Mouse (Mus musculus): ENCODE measurements around the gene Taldo1. TPM values are rescaled to one million over a fixed set of nuclear protein-coding genes. Genes with fewer than 3 reads are reported as not detected.
"Not testable (repeated sequence)": the region's sequence is repeated elsewhere in the genome, so short reads cannot be mapped to it uniquely, and the experiment has no call there.

Taldo1 gene
- total RNA-seq, 2 experiments from 2014 or later: 108 to 354 TPM

GRCm38 (mm10) chr7:141381068-141381835 is 10.7 kb upstream of the Taldo1 start:
- ATAC-seq (replicated peaks; ENCODE audit: low FRiP score, poor library complexity, severe bottlenecking): no peak

GRCm38 (mm10) chr7:141387807-141388486 is 4.1 kb upstream of the Taldo1 start:
- peak; percentile 36; the same call in 1 of the 2 replicates for ATAC-seq (replicated peaks; ENCODE audit: low FRiP score, poor library complexity, severe bottlenecking)

DNA sequence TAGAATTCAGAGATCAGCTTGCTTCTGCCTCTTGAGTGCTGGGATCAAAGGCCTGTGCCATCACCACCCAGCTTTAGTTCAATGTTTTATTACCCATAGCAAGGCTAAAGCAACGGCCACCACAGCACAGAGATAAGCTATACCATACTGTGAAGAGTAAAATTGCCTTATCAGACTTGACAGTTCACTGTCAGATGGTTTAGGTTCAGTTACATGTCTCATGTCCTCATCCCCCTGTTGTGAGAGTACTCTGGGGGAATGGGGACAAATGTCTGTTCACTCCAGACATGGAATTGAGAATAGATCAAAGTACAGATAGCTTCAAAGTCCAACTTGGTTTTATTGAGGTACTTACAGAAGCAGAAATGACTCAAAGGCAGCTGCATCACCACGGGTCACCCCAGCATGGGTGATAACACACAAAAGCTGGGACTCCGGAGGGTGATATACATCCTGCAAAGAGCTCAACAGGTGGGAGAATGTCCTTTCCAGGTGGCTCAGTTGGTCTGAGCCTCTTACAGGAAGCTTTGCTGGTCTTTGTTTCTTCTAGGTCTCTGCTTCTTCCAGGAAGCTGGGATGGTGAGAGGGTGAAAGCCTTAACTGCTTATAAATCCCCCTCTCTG is 3.4 kb upstream of the Taldo1 start:
- no peak for ATAC-seq (replicated peaks; ENCODE audit: low FRiP score, poor library complexity, severe bottlenecking)

DNA sequence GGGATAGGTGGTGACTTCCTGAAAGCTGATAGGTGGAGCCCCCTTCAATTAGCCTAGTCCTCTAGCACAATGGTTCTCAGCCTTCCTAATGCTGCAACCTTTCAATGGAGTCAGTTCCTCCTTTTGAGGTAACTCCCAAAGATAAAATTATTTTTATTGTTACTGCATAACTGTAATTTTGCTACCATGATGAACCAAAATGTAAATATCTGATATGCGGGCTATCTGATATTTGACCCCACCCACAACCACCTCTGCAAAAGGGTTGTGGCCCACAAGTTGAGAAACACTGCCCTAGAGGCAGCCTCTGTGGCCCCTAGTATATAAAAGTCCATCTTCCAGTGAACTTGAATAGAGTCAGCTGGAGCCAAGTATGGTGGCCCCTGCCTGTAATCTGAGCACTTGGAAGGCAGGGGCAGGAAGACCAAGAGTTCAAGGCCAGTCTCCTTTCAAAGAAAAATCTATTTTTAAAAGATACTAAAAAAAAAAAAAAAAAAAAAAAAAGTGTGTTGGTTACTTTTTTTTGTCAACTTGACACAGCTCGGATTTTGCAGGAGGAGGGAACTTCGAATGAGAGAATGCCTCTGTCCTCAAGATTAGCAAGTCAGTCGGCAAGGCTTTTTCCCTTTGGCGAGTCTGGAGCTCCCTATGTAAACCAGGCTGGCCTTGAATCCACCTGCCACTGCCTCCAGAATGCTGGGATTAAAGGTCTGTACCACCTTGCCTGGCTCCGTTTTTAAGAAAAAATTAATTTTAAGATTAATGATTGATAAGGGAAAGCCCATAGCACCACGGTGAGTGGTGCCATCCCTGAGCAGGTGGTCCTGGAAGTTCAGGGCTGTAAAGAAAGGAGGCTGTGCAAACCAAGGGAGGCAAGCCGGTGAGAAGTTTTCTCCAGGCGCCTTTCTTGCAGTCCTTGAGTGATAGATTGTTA is 1.4 kb upstream of the Taldo1 start:
- no peak for ATAC-seq (replicated peaks; ENCODE audit: low FRiP score, poor library complexity, severe bottlenecking)

- ATAC-seq (replicated peaks; ENCODE audit: low FRiP score, poor library complexity, severe bottlenecking): peak; percentile 60
Measured at GRCm38 (mm10) chr7:141392552-141393222, 688 bp downstream of the Taldo1 start.

DNA sequence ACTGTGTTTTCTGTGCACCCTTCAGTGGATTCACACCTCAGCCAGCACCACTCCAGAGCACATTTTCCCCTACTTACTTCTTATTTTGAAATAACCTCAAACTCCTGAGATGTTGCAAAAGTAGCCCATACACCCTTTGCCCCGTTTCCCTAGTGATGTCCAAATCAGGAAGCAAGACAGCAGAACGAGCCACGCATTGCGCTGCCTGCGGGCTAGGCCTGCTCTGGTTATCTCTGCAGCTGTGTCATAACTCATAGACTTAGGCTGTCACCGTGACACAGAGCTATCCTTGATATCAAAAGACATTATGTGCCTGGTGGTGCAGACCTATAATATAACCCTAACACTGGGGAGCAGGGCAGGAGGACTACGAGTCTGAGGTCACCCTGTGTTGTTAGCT is 2.2 kb downstream of the Taldo1 start:
- 0 out of 2 replicates have a peak, but pooled peaks have one; percentile 15 for ATAC-seq (replicated peaks; ENCODE audit: low FRiP score, poor library complexity, severe bottlenecking)

DNA sequence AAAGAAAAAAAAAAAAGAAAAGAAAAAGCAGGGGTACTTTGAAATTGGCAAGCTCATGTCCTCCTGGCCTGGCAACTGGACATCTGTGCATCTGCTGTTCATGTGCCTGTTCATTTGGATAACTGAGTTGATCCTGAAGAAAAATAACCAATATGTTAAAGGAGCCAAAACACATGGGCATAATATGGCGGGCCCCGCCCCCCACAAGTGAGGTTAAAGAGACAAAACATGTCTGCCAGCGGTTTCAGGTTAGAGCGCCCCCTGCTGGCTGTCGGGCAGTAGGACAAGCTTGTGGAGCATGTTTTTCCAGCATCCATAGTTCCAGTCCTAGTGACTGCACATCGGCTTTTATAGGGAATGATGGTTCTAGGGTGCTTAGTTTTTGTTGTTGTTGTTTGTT is 2.8 kb downstream of the Taldo1 start:
- ATAC-seq (replicated peaks; ENCODE audit: low FRiP score, poor library complexity, severe bottlenecking): 0 out of 2 replicates have a peak, but pooled peaks have one; percentile 21

- no peak for ATAC-seq (replicated peaks; ENCODE audit: low FRiP score, poor library complexity, severe bottlenecking)
Measured at GRCm38 (mm10) chr7:141395348-141395747, 3.3 kb downstream of the Taldo1 start.

DNA sequence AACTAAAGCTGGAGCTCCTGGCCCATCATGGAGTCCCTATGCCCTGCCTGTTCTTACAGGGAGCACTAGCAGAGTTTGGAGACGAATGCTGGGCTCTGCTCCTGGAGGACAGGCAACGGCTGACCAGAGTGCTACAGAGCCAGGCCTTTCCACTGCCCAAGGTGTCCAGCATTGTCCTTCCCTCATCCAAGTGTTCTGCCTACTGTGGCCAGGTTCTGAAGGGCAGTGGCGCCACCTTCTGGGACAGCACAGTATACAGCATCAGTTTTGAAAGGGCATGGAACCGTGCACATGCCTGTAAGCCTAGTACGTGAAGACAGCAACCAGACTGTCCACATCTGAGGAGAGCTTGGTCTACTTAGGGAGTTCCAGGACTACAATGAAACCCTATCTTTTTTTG is 11.3 kb downstream of the Taldo1 start:
- ATAC-seq (replicated peaks; ENCODE audit: low FRiP score, poor library complexity, severe bottlenecking): peak; percentile 85

GRCm38 (mm10) chr7:141405466-141405865 is 13.5 kb downstream of the Taldo1 start:
- no peak for ATAC-seq (replicated peaks; ENCODE audit: low FRiP score, poor library complexity, severe bottlenecking)

- ATAC-seq (replicated peaks; ENCODE audit: low FRiP score, poor library complexity, severe bottlenecking): not testable (repeated sequence)
Measured at GRCm38 (mm10) chr7:141407670-141408069, 15.7 kb downstream of the Taldo1 start.

DNA sequence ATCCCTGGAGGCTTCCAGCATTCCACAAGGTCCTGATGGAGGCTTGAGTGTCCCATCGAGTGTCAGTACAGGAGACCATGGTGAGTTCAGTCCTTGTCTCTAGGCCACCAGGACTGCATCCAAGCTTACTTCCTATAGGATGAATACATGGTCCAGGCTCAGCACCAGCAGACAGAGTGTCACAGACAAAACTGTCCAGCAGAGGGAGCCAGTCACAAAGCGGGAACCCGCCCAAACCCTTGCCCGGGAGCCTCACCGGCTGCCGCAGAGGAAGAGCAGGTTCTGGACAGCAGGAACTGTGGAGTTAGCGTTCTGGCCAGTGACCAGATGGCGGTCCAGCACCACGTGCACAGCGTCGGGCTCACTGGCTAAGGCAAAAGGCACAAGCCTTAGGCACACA is 16.8 kb downstream of the Taldo1 start:
- ATAC-seq (replicated peaks; ENCODE audit: low FRiP score, poor library complexity, severe bottlenecking): peak; percentile 85

DNA sequence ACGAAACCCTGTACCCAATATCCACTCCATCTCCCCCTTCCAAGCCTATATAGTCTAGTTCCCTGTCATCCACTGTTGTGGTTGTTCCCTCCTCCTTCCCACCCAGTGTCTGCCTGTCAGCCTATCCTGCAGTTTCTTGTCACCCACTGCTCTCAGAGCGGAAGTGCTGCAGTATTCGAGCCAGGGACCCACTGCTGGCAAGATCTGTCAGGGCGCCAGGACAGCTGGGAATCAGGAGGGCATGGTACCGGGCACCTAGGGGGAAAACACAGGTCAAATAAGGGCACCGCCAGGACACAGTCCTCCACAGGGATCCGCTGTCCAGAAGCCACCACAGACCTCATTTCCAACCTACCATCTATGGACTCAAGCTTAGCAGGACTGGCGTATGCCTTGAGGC is 18.6 kb downstream of the Taldo1 start:
- no peak for ATAC-seq (replicated peaks; ENCODE audit: low FRiP score, poor library complexity, severe bottlenecking)

- ATAC-seq (replicated peaks; ENCODE audit: low FRiP score, poor library complexity, severe bottlenecking): no peak
Measured at GRCm38 (mm10) chr7:141411667-141412066, 19.7 kb downstream of the Taldo1 start.

- peak; percentile 20 for ATAC-seq (replicated peaks; ENCODE audit: low FRiP score, poor library complexity, severe bottlenecking)
Measured at GRCm38 (mm10) chr7:141413331-141413730, 21.3 kb downstream of the Taldo1 start.

- peak; percentile 85 for ATAC-seq (replicated peaks; ENCODE audit: low FRiP score, poor library complexity, severe bottlenecking)
Measured at GRCm38 (mm10) chr7:141413809-141414584, 22.0 kb downstream of the Taldo1 start, which contains the start of gene Gatd1. TSS of gene Gatd1 (minus strand) at chr7:141414136.

GRCm38 (mm10) chr7:141416144-141416841 is 24.3 kb downstream of the Taldo1 start:
- ATAC-seq (replicated peaks; ENCODE audit: low FRiP score, poor library complexity, severe bottlenecking): no peak

Measured in erythroid progenitor cell, adult 5-6 weeks (primary cell).